7 mouse cellular contexts compared by ENCODE assay signal in the genomic region with DNA sequence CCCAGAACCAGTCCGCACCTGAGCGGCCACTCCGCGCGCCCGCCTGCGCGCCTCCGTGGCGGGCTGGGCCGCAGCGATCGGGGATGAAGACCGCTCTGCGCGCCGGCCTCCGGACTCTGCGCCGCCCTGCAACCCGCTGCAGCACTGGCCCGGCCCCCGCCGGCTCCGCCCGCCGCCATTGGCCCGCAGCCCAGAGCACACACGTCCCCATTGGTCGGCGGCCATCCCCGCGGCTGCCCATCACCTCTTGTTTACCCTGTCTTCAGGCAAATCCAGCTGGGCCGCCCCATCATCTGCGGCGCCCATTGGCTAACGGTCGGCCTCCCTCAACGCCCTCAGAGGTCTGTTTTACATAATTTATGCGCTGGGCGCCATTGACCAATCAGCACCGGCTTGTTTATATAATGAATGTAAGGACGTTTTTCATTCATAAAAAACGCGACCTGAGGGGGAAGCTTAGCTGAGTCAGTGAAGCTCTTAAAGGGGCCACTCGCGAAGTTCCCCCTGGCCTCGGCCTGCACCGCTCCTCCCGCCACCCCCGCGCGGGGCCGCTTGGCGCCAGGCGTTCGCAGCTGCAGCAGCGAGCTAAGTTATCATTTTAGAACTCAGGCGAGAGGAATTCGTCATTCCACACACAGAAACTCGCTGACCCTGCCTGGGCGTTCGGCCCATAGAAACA. TPM values are rescaled to one million over a fixed set of nuclear protein-coding genes. Genes with fewer than 3 reads are reported as not detected.
DNase-seq lines count a peak whose midpoint lies in the region; ATAC-seq and TF ChIP-seq lines count a peak whose summit lies in the region.

Gene Etv5, minus strand, starts transcription at position 221 of the 679 bp plus-strand sequence.

- TF ChIP-seq POLR2A in small intestine, adult 2 months (IDR thresholded peaks at IDR 0.05; ENCODE audit: low read depth, low read length) = peak; percentile 74; the same call in 1 of the 2 replicates

- peaks cover 59% of the 10 kb centered on the region for H3K4me1 ChIP-seq in embryonic facial prominence, embryonic 10.5 days
- H3K4me1 ChIP-seq in intestine, postnatal 0 days (replicated peaks; ENCODE audit: control insufficient read depth, insufficient read depth, low read length) = 0 out of 2 replicates have a peak, but pooled peaks cover 4% of the 10 kb centered on the region
- H3K4me1 ChIP-seq in midbrain, embryonic 12.5 days = peaks cover 23% of the 10 kb centered on the region
- H3K4me1 ChIP-seq in small intestine, adult 2 months (ENCODE audit: control insufficient read depth, insufficient read depth, insufficient read length, low read length) = peaks cover 11% of the 10 kb centered on the region

- peaks cover 74% of the 10 kb centered on the region for H3K27me3 ChIP-seq in embryonic facial prominence, embryonic 10.5 days (replicated peaks; ENCODE audit: low read depth, poor library complexity, severe bottlenecking)
- H3K27me3 ChIP-seq in intestine, postnatal 0 days (replicated peaks; ENCODE audit: control insufficient read depth, insufficient read depth, low read length) = no peaks in the 10 kb centered on the region; the same call in 1 of the 2 replicates
- peaks cover 84% of the 10 kb centered on the region for H3K27me3 ChIP-seq in midbrain, embryonic 12.5 days
- no peaks in the 10 kb centered on the region for H3K27me3 ChIP-seq in small intestine, adult 2 months (ENCODE audit: control insufficient read depth, insufficient read depth, low read length)

- peak; percentile 99 for ATAC-seq in intestine, postnatal 0 days
- peak; percentile 99 for ATAC-seq in midbrain, embryonic 12.5 days (ENCODE audit: low FRiP score, low read depth)

- H3K4me2 ChIP-seq in intestine, postnatal 0 days (replicated peaks; ENCODE audit: low read depth) = peak within 1 kb of the TSS; percentile 100
- peak within 1 kb of the TSS; percentile 98 for H3K4me2 ChIP-seq in midbrain, embryonic 12.5 days (replicated peaks)

- peaks cover 10% of the 10 kb centered on the region for H3K36me3 ChIP-seq in embryonic facial prominence, embryonic 10.5 days (replicated peaks)
- no peaks in the 10 kb centered on the region for H3K36me3 ChIP-seq in intestine, postnatal 0 days (ENCODE audit: control insufficient read depth, insufficient read depth)
- no peaks in the 10 kb centered on the region for H3K36me3 ChIP-seq in midbrain, embryonic 12.5 days
- H3K36me3 ChIP-seq in small intestine, adult 2 months (ENCODE audit: control insufficient read depth, insufficient read depth, low read length) = no peaks in the 10 kb centered on the region; the same call in 1 of the 2 replicates

- peak; percentile 99 for DNase-seq in adrenal gland, postnatal 10 days
- peak; percentile 99 for DNase-seq in embryonic facial prominence, embryonic 10.5 days (ENCODE audit: low spot score)
- peak; percentile 85 for DNase-seq in gonadal fat pad, adult 2 months (ENCODE audit: low read depth)
- peak; percentile 100 for DNase-seq in left cerebral cortex, postnatal 4 days

- peak within 1 kb of the TSS; percentile 92 for H3K27ac ChIP-seq in embryonic facial prominence, embryonic 10.5 days (replicated peaks)
- peak within 1 kb of the TSS; percentile 50 for H3K27ac ChIP-seq in intestine, postnatal 0 days (ENCODE audit: low read depth, low read length)
- H3K27ac ChIP-seq in midbrain, embryonic 12.5 days (replicated peaks) = 0 out of 2 replicates have a peak within 1 kb of the TSS, but pooled peaks have one; percentile 39
- peak within 1 kb of the TSS; percentile 17 for H3K27ac ChIP-seq in small intestine, adult 2 months (ENCODE audit: insufficient read depth, low read depth, low read length)

- H3K4me3 ChIP-seq in embryonic facial prominence, embryonic 10.5 days = peak within 1 kb of the TSS; percentile 89
- peak within 1 kb of the TSS; percentile 81 for H3K4me3 ChIP-seq in intestine, postnatal 0 days (ENCODE audit: low read depth, low read length)
- peak within 1 kb of the TSS; percentile 73 for H3K4me3 ChIP-seq in midbrain, embryonic 12.5 days
- peak within 1 kb of the TSS; percentile 93 for H3K4me3 ChIP-seq in small intestine, adult 2 months (ENCODE audit: low read depth, low read length)

- intact Hi-C loops in left cerebral cortex, postnatal 4 days (cut with DNase I) = loop anchor here (5.0 to 10.0 kb wide), 2 partner anchors 108 to 125 kb away; no protein-coding TSS in a partner anchor

- H3K9me3 ChIP-seq in embryonic facial prominence, embryonic 10.5 days = no peaks in the 10 kb centered on the region
- H3K9me3 ChIP-seq in intestine, postnatal 0 days (ENCODE audit: control insufficient read depth) = no peaks in the 10 kb centered on the region
- no peaks in the 10 kb centered on the region for H3K9me3 ChIP-seq in midbrain, embryonic 12.5 days

- TF ChIP-seq CTCF in intestine, postnatal 0 days (IDR thresholded peaks at IDR 0.05; ENCODE audit: low read depth) = 0 out of 2 replicates have a peak, but pooled peaks have one; percentile 2
- TF ChIP-seq CTCF in small intestine, adult 2 months (IDR thresholded peaks at IDR 0.05; ENCODE audit: extremely low read depth, insufficient read length, insufficient replicate concordance, low read depth, low read length) = no peak

- peak within 1 kb of the TSS; percentile 73 for H3K9ac ChIP-seq in intestine, postnatal 0 days (ENCODE audit: low read depth, low read length)
- H3K9ac ChIP-seq in midbrain, embryonic 12.5 days (replicated peaks) = peak within 1 kb of the TSS; percentile 65

- WGBS in embryonic facial prominence, embryonic 10.5 days = under 1% methylated on average over 63 of the region's 63 CpGs
- under 1% methylated on average over 63 of the region's 63 CpGs for WGBS in intestine, postnatal 0 days
- WGBS in midbrain, embryonic 12.5 days = under 1% methylated on average over 60 of the region's 63 CpGs
- under 1% methylated on average over 63 of the region's 63 CpGs for whole genome bisulfite sequencing in small intestine, adult 2 months

RNA-seq across cellular contexts. Expression of gene Etv5, which starts in this region (rescaled TPM):
- 10 to 100 TPM; 17.6 to 21.8 TPM for total RNA-seq in adrenal gland, postnatal 10 days (2021)
- 56.2 and 56.7 TPM in 2 replicates for polyA plus RNA-seq in embryonic facial prominence, embryonic 10.5 days (2016; fragmentation: Nextera tagmentation; extraction: Ambion mirVana)
- polyA plus RNA-seq in gonadal fat pad, adult 2 months (2012; rRNA removed) = 92.1 and 135 TPM in 2 replicates
- 5.4 and 5.7 TPM in 2 replicates for polyA plus RNA-seq in intestine, postnatal 0 days (2015; fragmentation: Nextera tagmentation; extraction: Ambion mirVana)
- 10 to 100 TPM; 24.8 to 28.4 TPM for total RNA-seq in left cerebral cortex, postnatal 4 days (2021)
- 10.8 and 11.8 TPM in 2 replicates for polyA plus RNA-seq in midbrain, embryonic 12.5 days (2016; fragmentation: Nextera tagmentation; extraction: Ambion mirVana)
- 2.5 TPM in 2 replicates for polyA plus RNA-seq in small intestine, adult 2 months (2012; rRNA removed)

Comparison
In these comparisons a context has a peak if more than half of its experiments do, and no peak if none do; other contexts are left out.
1. Peak in every context shown above with its lines: DNase-seq, ATAC-seq, H3K4me3 ChIP-seq and H3K27ac ChIP-seq.
2. H3K27ac ChIP-seq: peak in every context shown above with its lines; median percentile 92 in embryonic facial prominence, embryonic 10.5 days; 50 in intestine, postnatal 0 days; 39 in midbrain, embryonic 12.5 days; 17 in small intestine, adult 2 months.